Mouse (Mus musculus) intestine, embryonic 16.5 days (tissue): ENCODE results near the gene Wipf2. TPM values are rescaled to one million over a fixed set of nuclear protein-coding genes. Genes with fewer than 3 reads are reported as not detected.

ENCODE experiments used
- ATAC-seq: fragments of 200-750 bp; cut with Nextera tagmentation; 2 replicates; pipeline ENCODE4 v1.8.0; 2017; ENCODE audit warnings: moderate TSS enrichment, moderate library complexity
- H3K27ac ChIP-seq: fragments of 300-500 bp; sonication (generic); 2 replicates; pipeline ENCODE4 v1.5.1; 2014; ENCODE audit warnings: mild to moderate bottlenecking, low read length
- H3K27me3 ChIP-seq: fragments of 300-500 bp; sonication (generic); replicated peaks from 2 replicates; pipeline ENCODE4 v1.6.1; 2014; ENCODE audit warnings: low read length, control low read depth, mixed read lengths; ENCODE audit not compliant: control insufficient read depth, insufficient read depth
- H3K36me3 ChIP-seq: fragments of 300-500 bp; sonication (generic); 2 replicates; pipeline ENCODE4 v1.6.1; 2014; ENCODE audit warnings: low read length, control low read depth; ENCODE audit not compliant: control insufficient read depth, insufficient read depth
- H3K4me1 ChIP-seq: fragments of 300-500 bp; sonication (generic); 2 replicates; pipeline ENCODE4 v1.6.1; 2014; ENCODE audit warnings: low read length, control low read depth, mixed read lengths; ENCODE audit not compliant: control insufficient read depth, insufficient read depth
- H3K4me2 ChIP-seq: fragments of 300-500 bp; sonication (generic); 2 replicates; pipeline ENCODE4 v1.6.1; 2014; ENCODE audit warnings: low read depth, low read length, control low read depth
- H3K4me3 ChIP-seq: fragments of 300-500 bp; sonication (generic); 2 replicates; pipeline ENCODE4 v1.5.1; 2014; ENCODE audit warnings: mild to moderate bottlenecking, low read length
- H3K9ac ChIP-seq: fragments of 300-500 bp; sonication (generic); 2 replicates; pipeline ENCODE4 v1.6.1; 2014; ENCODE audit warnings: low read depth, low read length
- H3K9me3 ChIP-seq: fragments of 300-500 bp; sonication (generic); 2 replicates; pipeline ENCODE4 v1.6.1; 2016; ENCODE audit warnings: low read length, control low read depth; ENCODE audit not compliant: control insufficient read depth
- WGBS: fragments of 180-500 bp; shearing (Covaris S2); extraction: QIAGEN DNeasy Blood & Tissue Kit; methylation state at CpG from one replicate; pipeline ENCODE4 v1.1.7; 2014; 5-methylcytosine and 5-hydroxymethylcytosine counted together
- polyA plus RNA-seq: library from polyadenylated mRNA; unstranded; fragments of >200 nt; fragmentation: Nextera tagmentation; extraction: Ambion mirVana; gene quantifications from 2 replicates; pipeline ENCODE4 v1.2.1, GENCODE M21; 2015

Gene Wipf2
- polyA plus RNA-seq, 1 experiment from 2014 or later = 3.4 TPM

- peak overlapping the region; percentile 91 for H3K27ac ChIP-seq
- under 1% methylated on average over 36 of the region's 38 CpGs for WGBS
- H3K36me3 ChIP-seq = no peaks in the 10 kb centered on the region
- peak; percentile 89 for ATAC-seq
- H3K4me2 ChIP-seq = peak overlapping the region; percentile 90
- no peaks in the 10 kb centered on the region for H3K9me3 ChIP-seq
- H3K27me3 ChIP-seq = no peaks in the 10 kb centered on the region
- peak overlapping the region; percentile 87 for H3K9ac ChIP-seq
- peak overlapping the region; percentile 89 for H3K4me3 ChIP-seq
- H3K4me1 ChIP-seq = peaks cover 78% of the 10 kb centered on the region
Observed at GRCm38 (mm10) chr11:98937410-98937913, 74.0 kb downstream of the Wipf2 start.

DNA sequence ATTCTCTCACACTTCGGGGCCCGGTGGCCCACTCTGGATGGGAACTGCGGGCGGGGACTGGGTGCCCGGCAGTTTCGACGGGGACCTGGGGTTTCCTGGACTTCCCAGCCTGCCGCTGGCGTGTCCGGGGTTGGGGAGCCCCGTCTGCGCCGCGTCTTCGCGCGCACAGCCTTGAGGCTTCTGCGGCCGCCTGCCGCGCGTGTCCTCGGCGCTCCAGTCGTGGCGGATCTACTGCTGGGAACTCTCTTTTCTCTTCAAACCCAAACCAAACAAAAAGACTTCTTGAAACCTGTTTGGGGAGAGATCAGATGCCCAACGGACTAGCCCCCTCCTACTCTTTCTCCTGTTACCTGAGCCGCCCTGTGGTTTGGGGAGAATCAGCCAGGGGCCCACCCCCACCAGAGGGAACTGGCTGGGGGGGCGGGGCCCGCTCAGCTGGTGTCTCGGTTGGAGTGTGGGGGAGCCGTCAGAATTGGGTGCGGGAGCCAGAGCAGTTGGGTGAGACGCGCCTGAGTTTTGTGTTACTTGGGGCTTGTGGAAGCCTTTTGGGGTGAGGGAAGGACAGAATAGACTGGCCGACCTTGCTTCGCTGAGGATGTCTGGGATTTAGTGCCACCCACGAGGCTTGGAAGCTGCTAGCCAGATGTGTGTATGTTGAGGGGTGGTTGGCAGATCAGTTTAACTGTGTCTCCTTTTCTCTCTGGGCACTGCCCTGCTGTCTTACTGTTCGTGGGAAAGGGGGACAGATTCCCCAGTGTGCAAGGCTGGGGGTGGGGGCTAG lies 74.7 kb downstream of the Wipf2 start:
- H3K9me3 ChIP-seq = no peaks in the 10 kb centered on the region
- under 1% methylated on average over 39 of the region's 39 CpGs for WGBS
- H3K4me3 ChIP-seq = peak overlapping the region; percentile 89
- no peaks in the 10 kb centered on the region for H3K27me3 ChIP-seq
- peak overlapping the region; percentile 87 for H3K9ac ChIP-seq
- peak; percentile 9 for ATAC-seq
- H3K36me3 ChIP-seq = no peaks in the 10 kb centered on the region
- peaks cover 78% of the 10 kb centered on the region for H3K4me1 ChIP-seq
- H3K4me2 ChIP-seq = peak overlapping the region; percentile 90
- H3K27ac ChIP-seq = peak overlapping the region; percentile 87

GRCm38 (mm10) chr11:98938701-98939083 lies 75.3 kb downstream of the Wipf2 start:
- Histone ChIP-seq H3K4me2 (peak overlapping the region; percentile 90), H3K4me3 (peak overlapping the region; percentile 89), H3K4me1 (peaks cover 81% of the 10 kb centered on the region), H3K9me3 (no peaks in the 10 kb centered on the region), H3K36me3 (no peaks in the 10 kb centered on the region), H3K9ac (peak overlapping the region; percentile 87), H3K27ac (peak overlapping the region; percentile 87), H3K27me3 (no peaks in the 10 kb centered on the region)
- no peak for ATAC-seq
- WGBS = 35% methylated on average over 7 of the region's 7 CpGs

DNA sequence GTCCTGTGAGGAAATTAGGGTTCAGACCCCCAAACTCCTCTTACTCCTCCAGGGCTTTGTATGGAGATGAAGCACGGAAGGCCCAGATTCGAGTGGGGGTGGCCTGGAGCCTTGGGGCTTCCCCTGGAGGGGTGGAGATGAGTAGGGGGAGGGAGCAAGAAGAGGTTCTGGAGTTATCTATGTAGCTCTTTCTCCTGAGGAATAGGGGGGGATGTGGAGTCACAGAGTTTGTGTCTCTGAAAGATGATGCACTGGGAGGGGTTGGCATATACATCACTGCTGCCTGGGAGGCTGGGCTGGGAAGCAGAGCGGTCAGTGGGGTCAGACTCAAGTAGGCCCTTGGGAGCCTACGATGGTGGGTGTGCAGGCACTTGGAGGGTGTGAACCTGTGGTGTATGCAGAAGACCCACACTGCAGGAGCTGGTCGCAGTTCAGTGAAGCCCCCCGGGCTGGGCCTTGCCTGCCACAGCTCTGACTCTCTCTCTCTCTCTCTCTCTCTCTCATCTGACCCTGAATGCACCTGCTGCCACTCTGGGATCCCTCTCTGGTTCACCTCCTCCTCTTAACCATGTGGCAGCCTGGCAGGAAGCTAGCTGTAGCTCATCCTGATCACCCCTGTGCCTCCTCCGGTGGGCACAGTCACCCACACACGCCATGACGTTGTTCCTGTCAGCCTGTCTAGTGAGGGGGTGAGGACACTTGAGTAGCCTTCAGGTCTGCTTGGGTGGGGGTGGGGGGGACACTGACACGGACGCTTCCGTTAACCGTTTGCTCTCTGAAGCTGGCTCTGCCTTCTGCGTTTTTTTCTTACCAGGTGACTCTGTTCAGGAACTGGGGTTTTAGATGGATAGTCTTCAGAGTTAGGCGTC lies 75.9 kb downstream of the Wipf2 start:
- no peak for ATAC-seq
- H3K27ac ChIP-seq = peak overlapping the region; percentile 95
- peak overlapping the region; percentile 90 for H3K4me2 ChIP-seq

GRCm38 (mm10) chr11:98939953-98940641 lies 76.7 kb downstream of the Wipf2 start:
- H3K4me1 ChIP-seq = peaks cover 86% of the 10 kb centered on the region
- H3K9me3 ChIP-seq = no peaks in the 10 kb centered on the region
- WGBS = 48% methylated on average over 11 of the region's 11 CpGs
- H3K9ac ChIP-seq = peak overlapping the region; percentile 69
- H3K4me3 ChIP-seq = peak overlapping the region; percentile 89
- ATAC-seq = no peak
- peak overlapping the region; percentile 90 for H3K4me2 ChIP-seq
- H3K27ac ChIP-seq = peak overlapping the region; percentile 95
- no peaks in the 10 kb centered on the region for H3K36me3 ChIP-seq
- no peaks in the 10 kb centered on the region for H3K27me3 ChIP-seq

More for the DNA sequence above, 75.9 kb downstream of the Wipf2 start:
- Histone ChIP-seq H3K27me3 (no peaks in the 10 kb centered on the region), H3K9me3 (no peaks in the 10 kb centered on the region), H3K4me3 (peak overlapping the region; percentile 89), H3K4me1 (peaks cover 85% of the 10 kb centered on the region), H3K9ac (peak overlapping the region; percentile 87), H3K36me3 (no peaks in the 10 kb centered on the region)
- 37% methylated on average over 15 of the region's 15 CpGs for WGBS

- Histone ChIP-seq H3K36me3 (no peaks in the 10 kb centered on the region), H3K4me2 (peak overlapping the region; percentile 90), H3K9ac (peak overlapping the region; percentile 69), H3K27ac (peak overlapping the region; percentile 95), H3K4me1 (peaks cover 88% of the 10 kb centered on the region), H3K9me3 (no peaks in the 10 kb centered on the region), H3K27me3 (no peaks in the 10 kb centered on the region), H3K4me3 (peak overlapping the region; percentile 47)
- WGBS = 34% methylated on average over 3 of the region's 3 CpGs
- no peak for ATAC-seq
Observed at GRCm38 (mm10) chr11:98940776-98941175, 77.3 kb downstream of the Wipf2 start.

GRCm38 (mm10) chr11:98941341-98941825 lies 77.9 kb downstream of the Wipf2 start:
- H3K4me2 ChIP-seq = peak overlapping the region; percentile 90
- H3K4me3 ChIP-seq = peak overlapping the region; percentile 47
- WGBS = 3% methylated on average over 12 of the region's 12 CpGs
- peak overlapping the region; percentile 69 for H3K9ac ChIP-seq
- no peaks in the 10 kb centered on the region for H3K9me3 ChIP-seq
- peak overlapping the region; percentile 95 for H3K27ac ChIP-seq
- no peaks in the 10 kb centered on the region for H3K27me3 ChIP-seq
- peaks cover 83% of the 10 kb centered on the region for H3K4me1 ChIP-seq
- no peaks in the 10 kb centered on the region for H3K36me3 ChIP-seq
- ATAC-seq = peak; percentile 4; the same call in 1 of the 2 replicates

DNA sequence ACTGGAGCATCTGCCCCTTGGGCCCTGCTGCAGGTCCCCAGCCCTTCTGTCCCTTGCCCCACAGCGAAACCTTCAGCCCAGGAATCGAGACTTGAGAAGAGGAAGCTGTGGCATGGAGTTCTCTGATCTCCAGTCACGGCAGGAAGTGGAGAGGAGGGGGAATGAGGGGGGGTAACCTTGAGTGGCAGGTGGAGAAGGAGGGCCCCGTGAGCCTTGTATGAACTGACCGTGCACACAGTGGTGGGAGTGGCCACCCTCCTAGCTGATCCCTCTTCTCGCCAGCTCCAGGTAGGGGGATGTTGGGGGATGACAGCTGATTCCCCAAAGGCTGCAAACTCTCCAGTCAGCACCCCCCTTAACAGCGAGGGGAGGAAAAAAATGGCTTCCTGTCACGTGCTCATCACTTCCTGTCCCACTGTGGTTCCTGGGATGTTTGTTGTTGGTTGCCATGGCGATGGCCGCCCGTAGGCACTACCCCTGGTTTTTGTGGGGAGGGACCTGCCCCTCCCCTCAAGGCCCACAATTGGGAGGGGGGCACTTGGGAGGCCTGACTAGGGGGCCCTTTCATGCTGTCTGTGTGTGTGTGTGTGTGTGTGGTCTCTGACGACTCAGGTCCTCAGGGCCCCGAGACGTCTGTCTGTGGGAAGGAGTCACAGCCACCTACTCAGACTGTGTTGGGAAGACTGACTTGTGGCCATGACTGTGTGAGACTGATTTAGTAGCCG lies 78.5 kb downstream of the Wipf2 start:
- Histone ChIP-seq H3K36me3 (no peaks in the 10 kb centered on the region), H3K27ac (peak overlapping the region; percentile 95), H3K4me2 (peak overlapping the region; percentile 90), H3K27me3 (no peaks in the 10 kb centered on the region), H3K9ac (peak overlapping the region; percentile 69), H3K4me1 (peaks cover 80% of the 10 kb centered on the region), H3K9me3 (no peaks in the 10 kb centered on the region), H3K4me3 (peak overlapping the region; percentile 47)
- peak; percentile 12; the same call in 1 of the 2 replicates for ATAC-seq
- 6% methylated on average over 15 of the region's 15 CpGs for WGBS
